In genomic region chr4:137647648-137648047, GRCm38 (mm10) we compare ENCODE assay signal across 10 mouse cellular contexts.
"Had no signal": no experiment of that assay in that cellular context is flagged by ENCODE, and none has a peak within 500 bp of the region (broad histone marks: within the 10 kb centered on the region; RNA-seq: fewer than 3 reads in every experiment).

No protein-coding gene starts in this region.

- ATAC-seq: liver, postnatal 0 days; midbrain, embryonic 16.5 days had no signal

- H3K27me3 ChIP-seq: kidney, embryonic 15.5 days; liver, embryonic 13.5 days; midbrain, embryonic 12.5 days; neural tube, embryonic 13.5 days had no signal

- DNase-seq: kidney, postnatal 14 days; liver, embryonic 13.5 days; liver, postnatal 0 days; right cerebral cortex, postnatal 25 days had no signal

- H3K9me3 ChIP-seq: kidney, embryonic 15.5 days; limb, embryonic 10.5 days; liver, embryonic 13.5 days; midbrain, embryonic 12.5 days; neural tube, embryonic 13.5 days had no signal

- H3K9ac ChIP-seq: kidney, embryonic 15.5 days; liver, embryonic 13.5 days; liver, postnatal 0 days; midbrain, embryonic 12.5 days; neural tube, embryonic 13.5 days had no signal

- H3K27ac ChIP-seq: kidney, embryonic 15.5 days; limb, embryonic 10.5 days; liver, embryonic 13.5 days; midbrain, embryonic 12.5 days; neural tube, embryonic 13.5 days; stomach, postnatal 0 days had no signal

- H3K4me3 ChIP-seq: kidney, embryonic 15.5 days; limb, embryonic 10.5 days; liver, embryonic 13.5 days; midbrain, embryonic 12.5 days; neural tube, embryonic 13.5 days had no signal

- H3K4me2 ChIP-seq: kidney, embryonic 15.5 days; liver, embryonic 13.5 days; midbrain, embryonic 12.5 days; neural tube, embryonic 13.5 days had no signal

- H3K4me1 ChIP-seq: limb, embryonic 10.5 days; midbrain, embryonic 12.5 days; neural tube, embryonic 13.5 days had no signal
